Mouse (Mus musculus) ES-Bruce4 (cell line): ENCODE data around the gene Zfp142.

ENCODE experiments used
- EP300 ChIP-seq: IDR thresholded peaks from 2 replicates; pipeline ENCODE4 v1.6.1; 2011; ENCODE audit warnings: low read depth, low read length; ENCODE audit not compliant: insufficient read depth
- POLR2A ChIP-seq: IDR thresholded peaks from one replicate; pipeline ENCODE4 v1.8.1; 2011; ENCODE audit warnings: low read length; ENCODE audit not compliant: insufficient read depth

DNA sequence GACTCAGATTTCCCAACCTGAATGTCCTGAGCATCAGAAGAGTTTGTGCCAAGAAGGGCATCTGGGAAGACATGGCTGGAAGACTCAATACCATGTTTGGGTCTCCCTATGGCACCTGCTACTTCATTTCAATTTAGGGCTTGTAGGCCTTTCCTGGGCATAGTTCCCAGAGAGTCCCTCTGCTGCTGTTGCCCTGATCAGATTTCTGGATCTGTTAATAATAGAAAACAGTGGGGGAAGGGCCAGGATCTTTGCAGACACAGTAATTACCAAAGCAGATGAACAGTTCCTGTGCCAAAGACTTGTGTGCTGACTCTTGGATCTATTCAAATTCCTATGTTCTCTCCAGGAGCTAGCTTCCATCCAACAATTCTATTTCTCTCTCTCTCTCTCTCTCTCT is 49.4 kb downstream of the Zfp142 start:
- TF ChIP-seq POLR2A = no peak
- no peak for TF ChIP-seq EP300
